Mouse (Mus musculus): Measurements from ENCODE around the gene Hexim2. TPM values are rescaled to one million over a fixed set of nuclear protein-coding genes. Genes with fewer than 3 reads are reported as not detected.

Hexim2 gene
- polyA plus RNA-seq, 1 experiment, result 12.5 TPM

- TF ChIP-seq GATA1 (IDR thresholded peaks at IDR 0.05; ENCODE audit: low read length), result no peak
These were observed 12.6 kb upstream of the Hexim2 start for GRCm38 (mm10) chr11:103119609-103120008.

- no peak for TF ChIP-seq GATA1 (IDR thresholded peaks at IDR 0.05; ENCODE audit: low read length)
These were observed 11.9 kb upstream of the Hexim2 start for GRCm38 (mm10) chr11:103120315-103120714.

DNA sequence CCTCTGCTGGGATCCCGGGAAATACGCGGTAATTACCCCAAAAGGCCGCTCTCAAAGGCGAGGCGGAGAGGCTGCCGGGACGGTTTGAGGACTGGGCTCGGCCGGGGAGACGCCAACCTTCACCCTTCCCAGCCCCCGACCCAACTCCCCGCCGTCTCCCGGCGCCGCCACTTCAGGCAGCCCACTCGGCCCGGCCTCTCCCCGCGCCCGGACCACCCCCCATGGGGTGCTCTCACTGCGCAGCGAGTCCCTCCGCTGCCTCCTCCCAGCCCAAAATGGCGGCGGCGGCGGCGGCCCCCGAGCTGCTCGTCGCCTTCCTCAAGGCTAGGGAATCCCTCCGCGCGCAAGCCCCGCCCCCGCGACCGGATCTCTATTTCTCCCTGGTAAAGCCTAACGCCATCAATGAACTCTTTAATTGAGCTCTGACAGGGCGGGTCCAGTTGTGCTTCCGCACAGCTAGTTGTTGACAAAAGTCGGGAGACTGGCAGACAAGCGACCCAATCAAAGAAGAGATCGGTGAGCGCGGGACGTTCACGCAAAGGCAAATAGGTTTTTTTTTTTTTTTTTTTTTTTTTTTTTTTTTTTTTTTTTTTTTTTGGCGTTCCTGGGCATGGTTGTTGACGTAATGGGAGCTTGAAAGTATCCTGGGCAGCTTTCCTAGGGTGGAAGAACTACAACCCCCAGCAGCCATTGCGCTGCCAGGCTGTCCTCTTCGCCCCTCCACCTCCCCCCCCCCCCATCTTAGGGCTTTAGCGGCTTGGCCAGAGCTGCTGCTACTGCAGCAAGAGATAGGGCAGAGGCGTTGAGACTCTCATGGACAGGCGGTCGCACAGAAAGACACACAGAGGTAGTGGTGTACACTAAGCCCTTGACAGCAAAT, 587 bp downstream of the Hexim2 start:
- no peak for TF ChIP-seq GATA1 (IDR thresholded peaks at IDR 0.05; ENCODE audit: low read length)

GRCm38 (mm10) chr11:103133456-103134185, 1.4 kb downstream of the Hexim2 start:
- no peak for TF ChIP-seq GATA1 (IDR thresholded peaks at IDR 0.05; ENCODE audit: low read length)

DNA sequence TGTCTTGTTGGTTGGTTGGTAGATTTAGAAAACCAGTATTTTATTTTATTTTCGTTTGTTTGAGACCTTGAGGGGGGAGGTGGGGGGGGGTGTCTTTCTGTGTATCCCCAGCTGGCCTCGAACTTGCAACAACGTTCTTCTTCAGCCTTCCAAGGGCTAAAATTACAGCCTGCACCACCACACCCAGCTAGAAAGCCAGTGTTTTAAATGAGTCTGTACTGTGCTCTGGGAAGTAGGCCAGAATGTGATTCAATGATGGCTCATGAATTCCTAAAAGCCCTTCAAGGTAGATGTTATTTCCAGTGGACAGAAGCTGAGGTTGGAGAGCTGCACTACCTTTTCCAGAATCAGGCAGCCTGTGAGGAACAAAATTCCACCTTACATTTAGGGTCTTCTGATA, 2.0 kb downstream of the Hexim2 start:
- no peak for TF ChIP-seq GATA1 (IDR thresholded peaks at IDR 0.05; ENCODE audit: low read length)

DNA sequence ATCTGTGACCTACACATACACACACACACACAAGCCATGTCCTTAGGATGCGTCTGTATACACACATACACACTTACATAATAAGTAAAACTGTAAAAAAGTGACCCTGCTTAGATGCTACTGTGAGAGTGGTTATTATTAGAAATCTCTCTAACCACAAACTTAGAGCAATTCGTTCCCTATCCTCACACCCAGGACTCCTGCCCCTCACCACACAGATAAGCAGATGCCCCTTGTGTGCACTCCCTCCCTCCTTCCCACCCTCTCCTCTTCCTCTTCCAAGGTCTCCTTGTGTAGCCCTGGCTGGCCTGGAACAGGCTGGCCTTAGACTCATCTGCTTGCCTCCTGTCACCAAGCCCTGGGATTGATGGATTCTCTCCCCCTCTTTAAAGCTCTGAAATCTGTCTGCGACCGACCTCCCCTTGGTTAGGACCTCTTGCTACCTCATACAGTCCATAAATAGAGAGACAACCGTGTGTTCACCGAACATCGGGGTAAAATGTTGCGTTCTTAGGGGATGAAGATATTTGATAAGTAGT, 3.9 kb downstream of the Hexim2 start:
- TF ChIP-seq GATA1 (IDR thresholded peaks at IDR 0.05; ENCODE audit: low read length), result peak; percentile 79

- no peak for TF ChIP-seq GATA1 (IDR thresholded peaks at IDR 0.05; ENCODE audit: low read length)
These were observed 7.9 kb downstream of the Hexim2 start for GRCm38 (mm10) chr11:103139951-103140762.

- no peak for TF ChIP-seq GATA1 (IDR thresholded peaks at IDR 0.05; ENCODE audit: low read length)
These were observed 8.5 kb downstream of the Hexim2 start for GRCm38 (mm10) chr11:103140763-103141100.

DNA sequence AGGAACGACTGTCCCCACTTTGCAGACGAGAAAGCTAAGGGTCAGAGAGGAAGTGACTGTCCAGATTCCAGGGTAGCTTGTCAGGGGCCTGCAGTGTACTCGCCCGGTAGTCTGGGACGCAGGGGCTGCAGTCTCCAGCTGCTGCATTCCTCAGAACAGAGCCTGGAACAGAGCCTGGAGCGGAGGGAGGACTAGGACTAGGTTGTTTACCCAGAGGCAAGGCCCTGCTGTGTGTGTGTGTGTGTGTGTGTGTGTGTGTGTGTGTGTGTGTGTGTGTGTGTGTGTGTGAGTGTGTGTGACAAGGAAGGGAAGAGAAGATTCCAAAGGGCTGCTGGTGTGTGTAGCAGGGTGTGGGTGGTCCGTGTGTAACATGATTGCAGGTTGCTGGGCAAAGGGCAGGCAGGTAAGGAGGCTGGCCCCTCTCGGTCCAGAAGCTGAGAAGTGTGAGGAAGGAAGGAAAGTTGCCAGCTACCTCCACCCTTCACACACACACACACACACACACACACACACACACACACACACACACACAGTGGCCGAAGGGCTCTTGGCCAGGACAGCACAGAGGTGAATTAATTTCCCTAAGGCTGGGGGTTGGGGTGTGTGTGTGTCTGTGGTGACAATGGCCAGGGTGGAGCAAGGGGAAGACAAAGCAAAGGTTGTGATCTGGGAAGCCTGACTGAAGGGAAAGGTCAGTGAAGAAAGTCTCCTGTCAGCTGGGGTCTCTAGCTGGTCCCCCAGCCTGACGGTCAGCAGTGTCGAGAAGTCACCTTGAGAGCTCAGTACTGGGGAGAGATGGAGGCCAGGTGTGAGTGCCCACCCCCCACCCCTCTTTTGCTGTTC, 9.1 kb downstream of the Hexim2 start:
- no peak for TF ChIP-seq GATA1 (IDR thresholded peaks at IDR 0.05; ENCODE audit: low read length)

- TF ChIP-seq GATA1 (IDR thresholded peaks at IDR 0.05; ENCODE audit: low read length), result no peak
These were observed 9.7 kb downstream of the Hexim2 start for GRCm38 (mm10) chr11:103141944-103142255.

DNA sequence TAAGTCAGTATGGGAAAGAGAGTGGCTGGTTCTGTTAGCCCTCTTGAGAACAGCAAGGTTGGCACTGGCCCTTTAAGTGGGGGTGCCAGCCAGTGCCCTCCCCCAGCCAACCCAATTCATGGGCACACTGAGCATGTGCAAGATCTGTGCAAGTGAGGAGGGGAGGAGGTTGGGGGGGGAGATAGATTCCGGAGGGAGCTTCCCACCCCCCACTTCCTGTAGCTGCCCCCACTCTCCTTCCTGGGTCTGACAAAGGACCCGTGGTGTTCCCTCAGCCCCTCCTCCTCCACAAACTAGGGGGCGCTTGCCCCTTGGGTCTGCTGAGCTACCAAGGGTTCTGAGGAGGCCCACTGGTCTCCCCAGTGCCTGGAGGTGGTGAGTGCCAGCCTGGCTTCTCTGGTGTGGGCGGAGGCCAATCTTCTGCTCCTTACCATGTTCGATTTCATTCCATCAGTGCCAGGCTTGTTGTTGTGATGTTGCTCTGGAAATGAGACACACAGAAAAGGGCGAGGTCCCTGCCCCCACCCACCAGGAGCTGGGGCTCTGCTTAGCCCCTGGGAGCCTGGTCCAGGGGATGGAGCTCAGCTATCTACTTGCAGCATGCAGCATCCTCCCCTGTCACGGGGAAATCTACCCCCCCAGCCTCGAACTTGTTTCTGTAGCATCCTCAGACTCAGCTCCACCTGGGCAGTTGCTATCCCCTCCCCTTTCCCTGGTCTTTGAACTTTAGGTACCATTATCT, 10.4 kb downstream of the Hexim2 start:
- no peak for TF ChIP-seq GATA1 (IDR thresholded peaks at IDR 0.05; ENCODE audit: low read length)

DNA sequence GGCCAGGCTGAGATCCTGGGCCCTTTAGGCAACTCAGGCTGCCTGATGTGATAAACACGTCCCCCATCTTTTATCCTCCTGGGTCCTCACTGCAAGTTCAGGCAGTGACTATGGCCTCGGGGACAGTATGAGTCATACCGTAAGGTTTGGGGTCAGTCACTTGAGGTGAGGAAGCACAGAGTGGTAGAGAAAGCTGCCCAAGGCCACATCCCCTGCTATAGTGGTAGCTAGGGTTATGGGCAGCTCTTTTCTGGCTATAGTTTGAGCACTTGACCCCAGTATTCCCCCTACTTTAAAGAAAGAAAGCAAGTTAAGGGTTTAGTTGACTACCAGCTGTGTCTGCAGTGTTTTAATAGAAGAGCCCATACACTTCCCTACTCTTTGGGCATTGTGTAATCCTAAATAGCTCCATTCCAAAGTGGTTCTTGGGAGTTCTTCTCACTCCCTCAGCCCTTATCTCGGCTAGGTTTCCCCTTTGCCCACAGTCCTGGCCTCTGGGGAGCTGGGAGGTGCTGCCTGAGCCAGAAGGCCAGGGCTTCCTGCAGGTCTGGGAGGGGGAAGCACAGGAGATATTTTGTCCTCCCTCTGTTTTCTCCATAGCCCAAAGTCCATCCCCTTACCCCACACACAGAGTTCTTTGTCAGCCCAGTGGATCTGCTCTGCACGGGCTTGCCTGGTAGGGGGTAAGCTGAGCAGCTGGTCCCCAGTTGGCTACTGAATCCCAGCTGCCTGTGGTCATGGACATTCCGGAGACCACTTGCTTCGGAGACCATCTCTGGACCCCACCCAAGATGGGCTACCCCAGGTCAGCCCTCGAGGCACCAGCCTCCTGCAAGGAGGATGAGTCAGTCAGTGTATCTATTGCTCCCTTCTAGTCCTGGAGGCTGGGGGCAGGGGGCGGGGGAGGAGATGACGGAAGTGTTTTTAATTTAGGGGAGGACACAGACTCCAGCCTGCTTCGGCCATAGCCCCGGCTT, 12.4 kb downstream of the Hexim2 start:
- TF ChIP-seq GATA1 (IDR thresholded peaks at IDR 0.05; ENCODE audit: low read length), result no peak

GRCm38 (mm10) chr11:103146386-103146785, 14.2 kb downstream of the Hexim2 start:
- no peak for TF ChIP-seq GATA1 (IDR thresholded peaks at IDR 0.05; ENCODE audit: low read length)

Data from G1E-ER4 (cell line).